Mouse (Mus musculus) spleen, postnatal 4 days (tissue): ENCODE results near the gene Rtl6.
A peak's percentile ranks its signal among the peaks of the same experiment; 100 is the strongest.

ENCODE experiments used
- DNase-seq, 2 experiments: peaks; one replicate each; pipeline ENCODE4 v3.0.0; 2022; ENCODE audit warnings: low spot score in 2 of 2

The Rtl6 gene

GRCm38 (mm10) chr15:84557189-84557921, at the start of gene Rtl6:
TSS of gene Rtl6 (minus strand) at chr15:84557823.
- peak; percentile 56 to 77 for DNase-seq

- DNase-seq = no peak
These were observed 45.8 kb upstream of the Rtl6 start for GRCm38 (mm10) chr15:84603267-84603963.

GRCm38 (mm10) chr15:84600977-84601595, 43.5 kb upstream of the Rtl6 start:
- no peak for DNase-seq

GRCm38 (mm10) chr15:84598911-84599310, 41.3 kb upstream of the Rtl6 start:
- no peak for DNase-seq

DNA sequence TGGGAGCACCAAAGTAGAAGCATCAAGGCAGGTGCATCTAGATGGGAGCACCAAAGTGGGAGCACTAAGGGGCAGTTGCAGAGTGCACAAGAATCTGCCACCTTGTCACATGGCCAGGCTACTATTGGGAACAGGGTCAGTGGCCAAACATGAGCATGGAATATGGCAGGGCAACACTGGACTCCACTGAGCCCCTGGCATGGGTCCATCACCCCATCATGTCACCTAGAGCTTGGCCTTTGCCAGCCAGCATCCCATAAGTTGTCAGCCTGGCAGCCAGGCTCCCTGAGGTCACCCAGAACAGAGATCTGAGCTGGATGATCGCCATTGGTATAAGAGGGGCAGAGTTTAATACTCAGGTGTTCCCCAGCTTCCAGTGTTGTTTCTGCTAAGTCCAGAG, 40.2 kb upstream of the Rtl6 start:
- DNase-seq = no peak

DNA sequence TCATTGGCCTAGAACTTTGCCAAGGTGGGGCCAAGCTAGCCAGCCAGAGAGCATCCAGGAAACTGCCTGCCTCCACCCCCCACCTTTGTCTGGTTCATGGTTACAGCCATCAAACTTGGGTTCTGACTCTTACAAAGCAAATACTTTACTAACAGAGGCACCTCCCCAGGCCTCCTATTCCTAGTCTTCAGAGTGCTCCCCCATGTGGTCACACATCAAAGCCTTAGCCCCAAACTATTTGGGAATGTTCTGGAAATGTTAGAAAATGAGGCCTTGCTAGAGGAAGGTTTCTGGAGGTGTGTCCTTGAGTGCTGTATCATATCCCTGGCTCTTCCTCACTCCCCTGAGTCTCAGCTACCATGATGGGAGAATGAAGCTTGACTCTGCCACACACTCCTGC, 39.4 kb upstream of the Rtl6 start:
- no peak for DNase-seq

DNA sequence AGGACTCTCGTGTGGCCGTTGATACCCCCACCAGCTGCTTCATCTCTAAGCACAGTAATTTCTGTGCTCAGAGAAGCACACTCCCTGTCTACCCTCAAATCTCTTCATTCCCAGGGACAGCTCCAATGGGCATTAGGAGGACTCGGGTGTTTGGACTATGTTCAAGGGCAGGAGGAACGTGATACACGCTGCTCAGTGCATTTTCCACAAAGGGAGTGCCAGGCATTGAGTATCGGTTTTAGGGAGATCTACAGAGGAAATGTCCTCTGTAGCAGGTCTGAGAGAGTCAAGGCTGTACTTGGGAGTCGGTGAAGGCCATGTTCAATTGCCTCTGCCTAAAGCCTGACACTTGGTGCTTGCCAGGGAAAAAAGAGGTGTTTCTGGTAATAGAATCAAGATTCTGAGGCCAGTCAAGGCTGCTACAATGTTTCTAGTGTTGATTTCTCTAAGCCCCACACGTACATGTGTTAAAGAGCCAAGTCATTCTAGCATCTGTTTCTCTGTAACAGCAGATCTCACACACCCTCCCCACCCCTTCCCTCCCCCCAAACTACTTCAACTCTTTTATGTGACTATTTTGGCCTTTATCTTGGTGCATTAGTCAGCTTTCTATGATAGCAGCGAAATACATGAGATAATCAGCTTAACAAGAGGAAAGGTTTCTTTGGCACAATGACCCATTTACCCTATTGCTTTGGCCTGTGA, 37.8 kb upstream of the Rtl6 start:
- DNase-seq = no peak

DNA sequence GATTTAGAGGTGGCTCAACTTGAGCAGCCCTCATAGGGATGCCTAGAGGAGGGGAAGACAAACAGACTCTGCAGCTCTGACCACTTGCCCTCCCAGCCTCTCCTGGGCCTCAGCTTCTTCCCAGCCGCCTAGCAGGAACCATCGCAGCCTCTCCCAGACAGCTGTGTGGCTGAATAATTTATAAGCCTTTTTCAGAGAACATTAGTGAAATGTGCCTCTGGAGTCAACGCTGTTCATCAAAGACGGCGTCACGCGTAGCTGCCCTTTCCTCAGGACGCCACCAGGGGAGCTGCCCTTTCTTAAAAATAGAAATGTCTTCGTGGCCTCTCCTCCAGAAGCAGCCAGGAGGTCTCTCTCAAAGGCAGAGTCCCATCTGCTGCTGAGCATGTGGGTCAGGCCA, 35.9 kb upstream of the Rtl6 start:
- no peak for DNase-seq

DNA sequence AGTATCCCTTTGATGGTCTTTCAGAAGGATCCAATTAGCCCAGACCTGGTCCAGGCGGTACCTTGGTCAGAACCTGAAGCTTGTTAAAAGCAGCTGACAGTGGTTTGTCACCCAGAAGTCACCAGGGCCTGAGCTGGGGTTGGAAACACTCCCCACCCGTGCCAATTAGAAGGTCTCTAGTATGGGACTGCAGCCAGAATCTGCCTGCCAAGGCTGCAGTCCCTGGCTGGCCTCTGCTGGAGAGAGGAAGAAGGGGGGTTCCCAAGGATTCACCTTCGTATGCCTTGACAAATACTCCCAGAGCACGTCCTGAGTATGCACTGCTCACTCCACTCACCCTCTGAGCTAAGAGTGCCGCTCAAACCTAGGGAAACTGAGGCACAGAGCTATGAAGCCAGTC, 34.6 kb upstream of the Rtl6 start:
- DNase-seq = no peak

GRCm38 (mm10) chr15:84591573-84592139, 34.0 kb upstream of the Rtl6 start:
- DNase-seq = no peak

- DNase-seq = no peak
These were observed 30.8 kb upstream of the Rtl6 start for GRCm38 (mm10) chr15:84588371-84588821.

GRCm38 (mm10) chr15:84578607-84579006, 21.0 kb upstream of the Rtl6 start:
- DNase-seq = no peak

DNA sequence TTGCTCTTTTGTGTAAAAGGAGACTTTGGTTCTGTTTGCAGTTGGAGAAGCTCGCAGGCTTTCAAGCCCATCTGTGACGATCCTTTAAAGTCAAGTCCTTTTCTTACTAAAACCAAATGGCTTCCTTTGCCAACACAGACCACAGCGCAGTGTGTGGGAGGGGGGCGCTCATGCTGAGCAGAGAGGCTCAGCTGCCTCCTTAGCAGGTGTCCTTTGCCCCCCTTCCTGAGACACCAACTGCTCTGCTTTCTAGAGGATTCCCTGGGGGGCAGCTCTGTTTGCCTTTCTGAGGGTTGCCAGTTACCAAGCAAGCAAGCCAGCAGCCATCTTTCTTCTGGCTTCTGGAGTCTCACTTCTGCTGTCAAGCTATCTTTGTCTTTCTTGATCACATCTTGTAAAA, 19.4 kb upstream of the Rtl6 start:
- DNase-seq = peak; percentile 66 to 76

GRCm38 (mm10) chr15:84566568-84567110, 9.0 kb upstream of the Rtl6 start:
- no peak for DNase-seq

DNA sequence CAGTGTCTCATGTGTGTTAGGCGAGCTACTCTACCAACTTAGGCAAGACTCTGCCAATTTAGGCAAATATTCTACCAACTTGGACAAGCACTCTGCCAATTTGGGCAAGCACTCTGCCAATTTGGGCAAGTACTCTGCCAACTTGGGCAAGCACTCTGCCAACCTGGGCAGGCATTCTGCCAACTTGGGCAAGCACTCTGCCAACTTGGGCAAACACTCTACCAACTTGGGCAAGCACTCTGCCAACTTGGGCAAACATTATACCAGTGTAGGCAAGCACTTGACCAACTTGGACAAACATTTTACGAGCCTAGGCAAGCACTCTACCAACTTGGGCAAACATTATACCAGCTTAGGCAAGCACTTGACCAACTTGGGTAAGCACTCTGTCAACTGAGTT, 3.9 kb upstream of the Rtl6 start:
- DNase-seq = no peak

GRCm38 (mm10) chr15:84556674-84557073, 949 bp downstream of the Rtl6 start:
- DNase-seq = no peak

GRCm38 (mm10) chr15:84551065-84551464, 6.6 kb downstream of the Rtl6 start:
- no peak for DNase-seq

GRCm38 (mm10) chr15:84549291-84549797, 8.3 kb downstream of the Rtl6 start:
- no peak for DNase-seq

GRCm38 (mm10) chr15:84546028-84546427, 11.6 kb downstream of the Rtl6 start:
- DNase-seq = no peak

GRCm38 (mm10) chr15:84541175-84541574, 16.4 kb downstream of the Rtl6 start:
- DNase-seq = no peak

GRCm38 (mm10) chr15:84538974-84539588, 18.5 kb downstream of the Rtl6 start:
- no peak for DNase-seq
